19 mouse cellular contexts compared by ENCODE assay signal in the genomic region with DNA sequence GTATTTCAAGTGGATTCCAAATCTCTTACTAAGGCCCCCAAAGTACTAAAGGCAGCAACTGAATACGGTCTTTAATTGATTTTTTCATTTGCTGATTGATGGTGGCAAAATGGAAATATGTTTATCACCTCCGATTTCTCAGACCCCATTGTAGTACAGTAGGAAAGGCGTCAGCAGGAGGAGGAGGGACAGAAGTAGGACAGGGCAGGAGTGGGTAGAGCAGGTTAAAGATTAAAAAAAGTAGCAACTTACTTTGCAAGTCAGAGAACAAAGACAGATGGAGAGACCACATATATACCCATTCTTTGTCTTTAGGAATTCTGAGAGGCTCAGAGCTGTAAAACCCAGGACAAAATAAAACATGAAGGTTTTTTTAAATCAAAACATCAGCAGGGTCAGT.
A peak's percentile ranks its signal among the peaks of the same experiment; 100 is the strongest.
DNase-seq lines count a peak whose midpoint lies in the region; ATAC-seq and TF ChIP-seq lines count a peak whose summit lies in the region.
"Had no signal": no experiment of that assay in that cellular context is flagged by ENCODE, and none has a peak within 500 bp of the region (broad histone marks: within the 10 kb centered on the region; RNA-seq: fewer than 3 reads in every experiment).

No protein-coding gene starts in this region.

- WGBS in forebrain, embryonic 16.5 days = 65% methylated on average over 3 of the region's 3 CpGs
- 76% methylated on average over 3 of the region's 3 CpGs for WGBS in forebrain, embryonic 12.5 days
- 77% methylated on average over 3 of the region's 3 CpGs for WGBS in kidney, embryonic 15.5 days
- 67% methylated on average over 3 of the region's 3 CpGs for whole genome bisulfite sequencing in midbrain, embryonic 14.5 days
- 82% methylated on average over 3 of the region's 3 CpGs for WGBS in midbrain, embryonic 10.5 days
- 39% methylated on average over 3 of the region's 3 CpGs for WGBS in neural tube, embryonic 15.5 days
- 88% methylated on average over 3 of the region's 3 CpGs for WGBS in cerebellum, adult 2 months

- peaks cover 13% of the 10 kb centered on the region; the same call in 1 of the 2 replicates for H3K4me1 ChIP-seq in forebrain, embryonic 16.5 days (replicated peaks; ENCODE audit: control insufficient read depth, insufficient read depth, low read length)
- peaks cover 3% of the 10 kb centered on the region; the same call in 1 of the 2 replicates for H3K4me1 ChIP-seq in forebrain, embryonic 12.5 days
- no peaks in the 10 kb centered on the region for H3K4me1 ChIP-seq in kidney, embryonic 15.5 days
- H3K4me1 ChIP-seq in midbrain, embryonic 14.5 days (ENCODE audit: control insufficient read depth, insufficient read depth, low read length) = peaks cover 13% of the 10 kb centered on the region; the same call in 1 of the 2 replicates
- H3K4me1 ChIP-seq in midbrain, embryonic 10.5 days = peaks cover 2% of the 10 kb centered on the region; the same call in 1 of the 2 replicates
- peaks cover 11% of the 10 kb centered on the region for H3K4me1 ChIP-seq in neural tube, embryonic 15.5 days
- no peaks in the 10 kb centered on the region; the same call in 1 of the 2 replicates for H3K4me1 ChIP-seq in cerebellum, adult 2 months (ENCODE audit: control insufficient read depth, insufficient read depth, low read length)
- H3K4me1 ChIP-seq: stomach, embryonic 15.5 days had no signal

- 0 out of 2 replicates have a peak, but pooled peaks have one; percentile 27 for ATAC-seq in forebrain, embryonic 16.5 days
- no peak for ATAC-seq in forebrain, embryonic 12.5 days (ENCODE audit: low FRiP score)
- ATAC-seq in kidney, embryonic 15.5 days (replicated peaks; ENCODE audit: low FRiP score) = peak; percentile 46; the same call in 1 of the 2 replicates
- no peak for ATAC-seq in midbrain, embryonic 14.5 days (ENCODE audit: low FRiP score, low TSS enrichment)
- no peak for ATAC-seq in neural tube, embryonic 15.5 days (ENCODE audit: low FRiP score)
- ATAC-seq: activated CD4-positive, CD25-positive, alpha-beta regulatory T cell, adult 4 months; liver, postnatal 0 days had no signal

- no peaks in the 10 kb centered on the region for H3K27me3 ChIP-seq in forebrain, embryonic 16.5 days (replicated peaks; ENCODE audit: control insufficient read depth, insufficient read depth, low read length)
- no peaks in the 10 kb centered on the region for H3K27me3 ChIP-seq in forebrain, embryonic 12.5 days
- H3K27me3 ChIP-seq in kidney, embryonic 15.5 days = no peaks in the 10 kb centered on the region
- no peaks in the 10 kb centered on the region for H3K27me3 ChIP-seq in midbrain, embryonic 14.5 days (ENCODE audit: control insufficient read depth, insufficient read depth, low read length)
- 0 out of 2 replicates have a peak, but pooled peaks cover 3% of the 10 kb centered on the region for H3K27me3 ChIP-seq in midbrain, embryonic 10.5 days (ENCODE audit: low read depth, poor library complexity, severe bottlenecking)
- H3K27me3 ChIP-seq in neural tube, embryonic 15.5 days (replicated peaks) = no peaks in the 10 kb centered on the region
- H3K27me3 ChIP-seq in cerebellum, adult 2 months (ENCODE audit: control insufficient read depth, insufficient read depth, low read length) = no peaks in the 10 kb centered on the region
- H3K27me3 ChIP-seq: embryonic facial prominence, embryonic 13.5 days; stomach, embryonic 15.5 days had no signal

- no peak for TF ChIP-seq POLR2A in cerebellum, adult 2 months (IDR thresholded peaks at IDR 0.05; ENCODE audit: borderline replicate concordance, insufficient read depth, low read length)

- no peak overlapping the region for H3K27ac ChIP-seq in forebrain, embryonic 16.5 days (ENCODE audit: low read length)
- no peak overlapping the region for H3K27ac ChIP-seq in forebrain, embryonic 12.5 days
- no peak overlapping the region for H3K27ac ChIP-seq in kidney, embryonic 15.5 days
- H3K27ac ChIP-seq in midbrain, embryonic 14.5 days (replicated peaks; ENCODE audit: low read depth, low read length) = peak overlapping the region; percentile 60; the same call in 1 of the 2 replicates
- H3K27ac ChIP-seq in midbrain, embryonic 10.5 days (replicated peaks) = no peak overlapping the region
- H3K27ac ChIP-seq in neural tube, embryonic 15.5 days (replicated peaks) = peak overlapping the region; percentile 45; the same call in 1 of the 2 replicates
- no peak overlapping the region for H3K27ac ChIP-seq in cerebellum, adult 2 months (ENCODE audit: insufficient read depth, low read length)
- H3K27ac ChIP-seq: embryonic facial prominence, embryonic 13.5 days; stomach, embryonic 15.5 days had no signal

- no peaks in the 10 kb centered on the region; the same call in 1 of the 2 replicates for H3K36me3 ChIP-seq in forebrain, embryonic 16.5 days (ENCODE audit: control insufficient read depth, insufficient read depth)
- no peaks in the 10 kb centered on the region for H3K36me3 ChIP-seq in forebrain, embryonic 12.5 days (replicated peaks)
- H3K36me3 ChIP-seq in kidney, embryonic 15.5 days = no peaks in the 10 kb centered on the region
- no peaks in the 10 kb centered on the region for H3K36me3 ChIP-seq in midbrain, embryonic 14.5 days (ENCODE audit: control insufficient read depth, insufficient read depth, low read length)
- H3K36me3 ChIP-seq in midbrain, embryonic 10.5 days = no peaks in the 10 kb centered on the region
- H3K36me3 ChIP-seq in neural tube, embryonic 15.5 days = no peaks in the 10 kb centered on the region; the same call in 1 of the 2 replicates
- H3K36me3 ChIP-seq: embryonic facial prominence, embryonic 13.5 days; G1E; stomach, embryonic 15.5 days had no signal

- no peak overlapping the region for H3K4me2 ChIP-seq in forebrain, embryonic 16.5 days (ENCODE audit: low read length)
- no peak overlapping the region for H3K4me2 ChIP-seq in forebrain, embryonic 12.5 days
- no peak overlapping the region for H3K4me2 ChIP-seq in kidney, embryonic 15.5 days
- H3K4me2 ChIP-seq in midbrain, embryonic 14.5 days (ENCODE audit: low read length) = peak overlapping the region; percentile 21; the same call in 1 of the 2 replicates
- H3K4me2 ChIP-seq in neural tube, embryonic 15.5 days = no peak overlapping the region
- H3K4me2 ChIP-seq: embryonic facial prominence, embryonic 13.5 days; stomach, embryonic 15.5 days had no signal

- no peak overlapping the region for H3K9ac ChIP-seq in forebrain, embryonic 16.5 days (replicated peaks; ENCODE audit: low read depth, low read length)
- no peak overlapping the region for H3K9ac ChIP-seq in forebrain, embryonic 12.5 days
- H3K9ac ChIP-seq in kidney, embryonic 15.5 days = no peak overlapping the region
- H3K9ac ChIP-seq in midbrain, embryonic 14.5 days (replicated peaks; ENCODE audit: low read length) = no peak overlapping the region
- H3K9ac ChIP-seq in neural tube, embryonic 15.5 days (replicated peaks) = no peak overlapping the region
- H3K9ac ChIP-seq: embryonic facial prominence, embryonic 13.5 days; liver, postnatal 0 days; stomach, embryonic 15.5 days had no signal

- H3K4me3 ChIP-seq in forebrain, embryonic 16.5 days (replicated peaks; ENCODE audit: low read length) = no peak overlapping the region
- no peak overlapping the region for H3K4me3 ChIP-seq in forebrain, embryonic 12.5 days (replicated peaks)
- H3K4me3 ChIP-seq in kidney, embryonic 15.5 days (replicated peaks) = no peak overlapping the region
- H3K4me3 ChIP-seq in midbrain, embryonic 14.5 days (replicated peaks; ENCODE audit: low read depth, low read length) = no peak overlapping the region
- no peak overlapping the region for H3K4me3 ChIP-seq in midbrain, embryonic 10.5 days
- no peak overlapping the region for H3K4me3 ChIP-seq in neural tube, embryonic 15.5 days (replicated peaks)
- no peak overlapping the region for H3K4me3 ChIP-seq in cerebellum, adult 2 months (replicated peaks; ENCODE audit: insufficient read depth, low read depth, low read length)
- H3K4me3 ChIP-seq: embryonic facial prominence, embryonic 13.5 days; stomach, embryonic 15.5 days had no signal

- TF ChIP-seq CTCF in cerebellum, adult 2 months (IDR thresholded peaks at IDR 0.05; ENCODE audit: borderline replicate concordance, insufficient read depth, low read depth, low read length) = no peak

- DNase-seq in kidney, postnatal 25 days = no peak
- no peak for DNase-seq in midbrain, embryonic 14.5 days
- no peak for DNase-seq in midbrain, embryonic 10.5 days (ENCODE audit: low spot score)
- DNase-seq in cerebellum, adult 2 months = no peak
- DNase-seq: adrenal gland, postnatal 10 days; kidney, adult 8-10 months; liver, postnatal 0 days; lung, postnatal 10 days; right cerebral cortex, postnatal 14 days; spleen, adult 18-20 months; thymus, adult 2 months had no signal

- H3K9me3 ChIP-seq in forebrain, embryonic 16.5 days (ENCODE audit: control insufficient read depth, low read length) = no peaks in the 10 kb centered on the region
- no peaks in the 10 kb centered on the region for H3K9me3 ChIP-seq in forebrain, embryonic 12.5 days
- H3K9me3 ChIP-seq in kidney, embryonic 15.5 days (replicated peaks) = no peaks in the 10 kb centered on the region
- H3K9me3 ChIP-seq in midbrain, embryonic 14.5 days (ENCODE audit: control insufficient read depth, low read length) = no peaks in the 10 kb centered on the region
- H3K9me3 ChIP-seq in midbrain, embryonic 10.5 days (replicated peaks) = no peaks in the 10 kb centered on the region
- no peaks in the 10 kb centered on the region for H3K9me3 ChIP-seq in neural tube, embryonic 15.5 days (replicated peaks)
- H3K9me3 ChIP-seq: embryonic facial prominence, embryonic 13.5 days; G1E; stomach, embryonic 15.5 days had no signal

Comparison
In these comparisons a context has a peak if more than half of its experiments do, and no peak if none do; other contexts are left out.
1. ATAC-seq: peak in forebrain, embryonic 16.5 days (single experiment) and kidney, embryonic 15.5 days (single experiment); none in forebrain, embryonic 12.5 days (single experiment), midbrain, embryonic 14.5 days (single experiment) and neural tube, embryonic 15.5 days (single experiment).
2. H3K27ac ChIP-seq: peak in midbrain, embryonic 14.5 days (single experiment) and neural tube, embryonic 15.5 days (single experiment); none in forebrain, embryonic 16.5 days (single experiment), forebrain, embryonic 12.5 days (single experiment), kidney, embryonic 15.5 days (single experiment), midbrain, embryonic 10.5 days (single experiment) and cerebellum, adult 2 months (single experiment).